Mouse (Mus musculus) CH12.LX (cell line): ENCODE results near the gene P2ry14.

Experiments used
- CTCF ChIP-seq, 2 experiments: IDR thresholded peaks in 1 of 2; conservative IDR thresholded peaks in 1 of 2; 2 replicates each; pipeline ENCODE4 v1.5.1; 2011 to 2012; ENCODE audit warnings: low read depth in 2 of 2, low read length in 2 of 2, improper control_type of control experiment in 1 of 2, inconsistent platforms in 1 of 2, mild to moderate bottlenecking in 1 of 2, moderate library complexity in 1 of 2
- MAX ChIP-seq: IDR thresholded peaks from 2 replicates; pipeline ENCODE4 v1.6.1; 2011; ENCODE audit warnings: low read length, improper control_type of control experiment
- POLR2A ChIP-seq: IDR thresholded peaks from 2 replicates; pipeline ENCODE4 v1.6.1; 2011; ENCODE audit warnings: low read depth, mild to moderate bottlenecking, improper control_type of control experiment, low read length
- SIN3A ChIP-seq: IDR thresholded peaks from 2 replicates; pipeline ENCODE4 v1.6.1; 2012; ENCODE audit warnings: low read length, improper control_type of control experiment, inconsistent platforms

DNA sequence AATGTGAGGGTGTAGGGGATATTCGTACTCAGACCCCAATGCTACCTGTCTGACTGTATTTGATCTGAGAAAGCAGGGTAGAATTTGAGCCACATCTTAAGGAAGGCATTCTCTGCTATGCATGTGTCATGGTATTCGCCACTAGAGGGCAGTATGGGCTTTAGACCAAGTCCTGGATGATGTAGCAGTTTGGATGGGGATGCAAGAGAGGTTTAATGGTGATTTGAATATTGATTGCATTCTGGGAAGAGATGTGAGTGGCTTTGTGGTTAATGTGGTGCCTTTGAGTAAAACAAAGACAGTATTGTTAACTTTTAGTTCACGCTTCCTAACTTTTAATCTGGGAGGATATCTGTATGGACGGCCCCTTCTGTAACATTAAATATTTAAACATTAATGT, 74.1 kb downstream of the P2ry14 start:
- 0 out of 2 replicates have a peak, but pooled peaks have one; percentile 30 for TF ChIP-seq SIN3A
- TF ChIP-seq POLR2A: no peak
- TF ChIP-seq CTCF (conservative IDR thresholded peaks at IDR 0.05 in 1 of 2, IDR thresholded peaks at IDR 0.05 in 1 of 2; ENCODE audit: low read depth in 2 of 2, low read length in 2 of 2): peak; percentile 89 to 92; a peak in 3 of 4 replicates
- no peak for TF ChIP-seq MAX
